Mouse (Mus musculus): ENCODE measurements around the gene Ubtd1. TPM values are rescaled to one million over a fixed set of nuclear protein-coding genes. Genes with fewer than 3 reads are reported as not detected.

Gene Ubtd1
- polyA plus RNA-seq, 1 experiment = 46.7 TPM

DNA sequence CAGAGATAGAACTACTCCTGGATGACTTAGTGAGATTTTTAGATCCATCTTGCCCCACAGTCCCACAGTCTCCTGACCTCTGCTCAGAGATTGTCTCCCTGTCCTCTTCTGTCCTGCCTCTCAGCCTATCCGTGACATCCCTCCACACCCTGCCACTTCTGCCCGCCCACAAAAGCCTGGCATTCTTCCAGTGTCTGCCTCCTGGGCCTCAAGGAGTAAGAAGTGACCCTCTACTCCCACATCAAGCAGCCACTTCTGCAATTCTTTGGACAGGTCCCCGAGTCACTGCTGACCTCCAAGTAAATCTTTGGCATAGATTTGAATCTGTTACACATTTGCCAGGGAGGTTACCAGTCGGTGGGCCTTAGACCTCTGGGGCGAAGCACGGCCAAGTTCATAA, 72.7 kb downstream of the Ubtd1 start:
- Histone ChIP-seq H3K9me3 (no peaks in the 10 kb centered on the region), H3K36me3 (replicated peaks; ENCODE audit: low read length) (no peaks in the 10 kb centered on the region), H3K4me1 (0 out of 2 replicates have a peak, but pooled peaks cover 2% of the 10 kb centered on the region), H3K4me3 (replicated peaks) (no peak overlapping the region), H3K27me3 (replicated peaks) (peaks cover 41% of the 10 kb centered on the region)
- no peak for TF ChIP-seq FLI1 (IDR thresholded peaks at IDR 0.05; ENCODE audit: low read length)
- TF ChIP-seq GATA1 (IDR thresholded peaks at IDR 0.05; ENCODE audit: borderline replicate concordance, low read length) = no peak

GRCm38 (mm10) chr19:42055881-42056280, 74.3 kb downstream of the Ubtd1 start:
- no peaks in the 10 kb centered on the region for H3K36me3 ChIP-seq (replicated peaks; ENCODE audit: low read length)
- H3K4me1 ChIP-seq = 0 out of 2 replicates have a peak, but pooled peaks cover 2% of the 10 kb centered on the region
- H3K4me3 ChIP-seq (replicated peaks) = no peak overlapping the region
- no peaks in the 10 kb centered on the region for H3K9me3 ChIP-seq
- H3K27me3 ChIP-seq (replicated peaks) = peaks cover 52% of the 10 kb centered on the region
- TF ChIP-seq GATA1 (IDR thresholded peaks at IDR 0.05; ENCODE audit: borderline replicate concordance, low read length) (no peak), FLI1 (IDR thresholded peaks at IDR 0.05; ENCODE audit: low read length) (no peak)

GRCm38 (mm10) chr19:42056719-42057409, 75.3 kb downstream of the Ubtd1 start:
- Histone ChIP-seq H3K4me3 (replicated peaks) (no peak overlapping the region), H3K9me3 (no peaks in the 10 kb centered on the region), H3K36me3 (replicated peaks; ENCODE audit: low read length) (no peaks in the 10 kb centered on the region), H3K4me1 (0 out of 2 replicates have a peak, but pooled peaks cover 2% of the 10 kb centered on the region), H3K27me3 (replicated peaks) (peaks cover 60% of the 10 kb centered on the region)
- TF ChIP-seq GATA1 (IDR thresholded peaks at IDR 0.05; ENCODE audit: borderline replicate concordance, low read length) = no peak
- TF ChIP-seq FLI1 (IDR thresholded peaks at IDR 0.05; ENCODE audit: low read length) = no peak

- H3K36me3 ChIP-seq (replicated peaks; ENCODE audit: low read length) = no peaks in the 10 kb centered on the region
- peaks cover 65% of the 10 kb centered on the region for H3K27me3 ChIP-seq (replicated peaks)
- no peak for TF ChIP-seq FLI1 (IDR thresholded peaks at IDR 0.05; ENCODE audit: low read length)
- no peak for TF ChIP-seq GATA1 (IDR thresholded peaks at IDR 0.05; ENCODE audit: borderline replicate concordance, low read length)
- 0 out of 2 replicates have a peak, but pooled peaks cover 2% of the 10 kb centered on the region for H3K4me1 ChIP-seq
- no peaks in the 10 kb centered on the region for H3K9me3 ChIP-seq
- H3K4me3 ChIP-seq (replicated peaks) = no peak overlapping the region
Measured at GRCm38 (mm10) chr19:42058426-42058825, 76.9 kb downstream of the Ubtd1 start.

DNA sequence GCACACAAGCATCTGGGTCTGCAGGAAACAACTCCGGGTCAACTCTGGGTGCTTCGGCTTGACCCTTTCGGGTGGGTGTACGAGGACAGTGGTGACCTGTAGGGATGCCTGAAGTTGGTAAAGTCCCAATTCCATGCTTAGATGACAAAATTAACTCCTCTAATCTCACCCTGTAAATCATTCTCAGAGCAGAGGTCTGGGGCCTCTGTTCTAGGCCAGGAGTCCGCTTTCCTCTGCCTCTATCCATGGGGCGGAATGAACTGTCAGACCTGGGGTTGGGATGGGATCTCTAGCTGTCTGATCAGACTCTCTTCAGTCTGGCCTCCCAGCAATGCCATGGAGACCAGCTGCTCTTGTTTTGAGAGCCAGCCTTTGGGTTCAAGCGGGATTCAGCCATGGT, 79.9 kb downstream of the Ubtd1 start:
- H3K36me3 ChIP-seq (replicated peaks; ENCODE audit: low read length) = no peaks in the 10 kb centered on the region
- no peaks in the 10 kb centered on the region for H3K4me1 ChIP-seq
- TF ChIP-seq FLI1 (IDR thresholded peaks at IDR 0.05; ENCODE audit: low read length) = no peak
- TF ChIP-seq GATA1 (IDR thresholded peaks at IDR 0.05; ENCODE audit: borderline replicate concordance, low read length) = no peak
- H3K4me3 ChIP-seq (replicated peaks) = no peak overlapping the region
- peaks cover 57% of the 10 kb centered on the region for H3K27me3 ChIP-seq (replicated peaks)
- no peaks in the 10 kb centered on the region for H3K9me3 ChIP-seq

GRCm38 (mm10) chr19:42068441-42069240, 87.1 kb downstream of the Ubtd1 start:
- Histone ChIP-seq H3K4me1 (peaks cover 21% of the 10 kb centered on the region), H3K9me3 (peaks cover 7% of the 10 kb centered on the region), H3K27me3 (replicated peaks) (peaks cover 3% of the 10 kb centered on the region), H3K36me3 (replicated peaks; ENCODE audit: low read length) (no peaks in the 10 kb centered on the region), H3K4me3 (replicated peaks) (no peak overlapping the region)
- TF ChIP-seq GATA1 (IDR thresholded peaks at IDR 0.05; ENCODE audit: borderline replicate concordance, low read length) (no peak), FLI1 (IDR thresholded peaks at IDR 0.05; ENCODE audit: low read length) (no peak)

DNA sequence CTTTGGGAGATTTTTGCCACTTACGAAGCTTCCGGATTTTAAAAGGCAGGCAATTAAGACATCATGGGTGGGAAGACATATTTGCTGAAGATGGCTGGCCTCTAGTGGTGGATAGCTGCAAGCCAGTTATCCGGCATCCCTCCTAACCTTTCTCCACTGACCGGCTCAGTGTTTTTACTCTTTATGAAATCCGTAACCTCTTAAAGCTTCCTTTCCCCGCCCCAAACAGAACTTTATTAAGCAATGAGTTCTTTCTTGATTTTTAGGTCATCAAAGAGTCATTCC, 87.6 kb downstream of the Ubtd1 start:
- Histone ChIP-seq H3K4me1 (peaks cover 21% of the 10 kb centered on the region), H3K36me3 (replicated peaks; ENCODE audit: low read length) (no peaks in the 10 kb centered on the region)
- TF ChIP-seq GATA1 (IDR thresholded peaks at IDR 0.05; ENCODE audit: borderline replicate concordance, low read length) (no peak), FLI1 (IDR thresholded peaks at IDR 0.05; ENCODE audit: low read length) (no peak)

DNA sequence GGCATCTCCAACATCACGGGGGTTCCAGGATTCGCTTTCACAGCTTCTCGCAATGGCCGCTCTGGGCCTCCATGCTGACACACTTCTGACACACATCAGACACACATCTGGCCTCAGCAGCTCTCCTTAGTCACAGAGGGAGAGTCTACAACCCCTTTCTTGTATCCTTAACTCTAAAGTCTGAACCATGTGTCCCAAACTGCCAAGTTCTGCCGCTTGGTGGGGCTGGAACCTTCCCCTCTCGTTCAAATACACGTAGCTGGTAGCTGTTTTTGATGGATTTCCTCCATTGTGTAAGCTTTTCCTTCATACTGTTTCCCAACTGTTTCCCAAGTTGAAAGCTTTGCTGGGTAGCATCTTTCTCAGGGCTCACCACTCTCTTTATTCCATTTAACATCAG, 89.7 kb downstream of the Ubtd1 start:
- Histone ChIP-seq H3K36me3 (replicated peaks; ENCODE audit: low read length) (peaks cover 10% of the 10 kb centered on the region), H3K9me3 (peaks cover 7% of the 10 kb centered on the region), H3K4me3 (replicated peaks) (no peak overlapping the region), H3K4me1 (peaks cover 21% of the 10 kb centered on the region), H3K27me3 (replicated peaks) (no peaks in the 10 kb centered on the region)
- no peak for TF ChIP-seq FLI1 (IDR thresholded peaks at IDR 0.05; ENCODE audit: low read length)
- TF ChIP-seq GATA1 (IDR thresholded peaks at IDR 0.05; ENCODE audit: borderline replicate concordance, low read length) = no peak

More for the DNA sequence above, 87.6 kb downstream of the Ubtd1 start:
- H3K27me3 ChIP-seq (replicated peaks) = no peaks in the 10 kb centered on the region
- H3K9me3 ChIP-seq = peaks cover 7% of the 10 kb centered on the region
- no peak overlapping the region for H3K4me3 ChIP-seq (replicated peaks)

GRCm38 (mm10) chr19:42071886-42072608, 90.5 kb downstream of the Ubtd1 start:
- Histone ChIP-seq H3K4me1 (peaks cover 21% of the 10 kb centered on the region), H3K27me3 (replicated peaks) (no peaks in the 10 kb centered on the region), H3K9me3 (peaks cover 7% of the 10 kb centered on the region), H3K36me3 (replicated peaks; ENCODE audit: low read length) (peaks cover 10% of the 10 kb centered on the region), H3K4me3 (replicated peaks) (no peak overlapping the region)
- no peak for TF ChIP-seq GATA1 (IDR thresholded peaks at IDR 0.05; ENCODE audit: borderline replicate concordance, low read length)
- TF ChIP-seq FLI1 (IDR thresholded peaks at IDR 0.05; ENCODE audit: low read length) = no peak
